Mouse (Mus musculus): Measurements from ENCODE around the gene Iqcg. TPM values are rescaled to one million over a fixed set of nuclear protein-coding genes. Genes with fewer than 3 reads are reported as not detected.
A peak's percentile ranks its signal among the peaks of the same experiment; 100 is the strongest.

The Iqcg gene
- polyA plus RNA-seq, 1 experiment from 2014 or later = 2.6 TPM

- no peak for TF ChIP-seq CTCF (IDR thresholded peaks at IDR 0.05; ENCODE audit: low read depth)
- WGBS = 86% methylated on average over 3 of the region's 3 CpGs
- Histone ChIP-seq H3K9ac (no peak overlapping the region), H3K36me3 (ENCODE audit: insufficient read depth) (peaks cover 40% of the 10 kb centered on the region), H3K9me3 (ENCODE audit: low read depth, low read length) (no peaks in the 10 kb centered on the region), H3K4me3 (ENCODE audit: low read depth, low read length) (no peak overlapping the region), H3K4me2 (no peak overlapping the region), H3K27me3 (ENCODE audit: insufficient read depth, low read length) (no peaks in the 10 kb centered on the region), H3K27ac (ENCODE audit: low read depth) (peak overlapping the region; percentile 50; the same call in 1 of the 2 replicates), H3K4me1 (ENCODE audit: insufficient read depth) (peaks cover 8% of the 10 kb centered on the region; the same call in 1 of the 2 replicates)
- peak; percentile 69 for ATAC-seq (ENCODE audit: insufficient read depth)
- DNase-seq = peak; percentile 76
Measured at GRCm38 (mm10) chr16:33015396-33015907, 40.6 kb downstream of the Iqcg start.

GRCm38 (mm10) chr16:33014921-33015320 is 41.1 kb downstream of the Iqcg start:
- DNase-seq (peak; percentile 55), ATAC-seq (ENCODE audit: insufficient read depth) (peak; percentile 46; the same call in 1 of the 2 replicates)
- Histone ChIP-seq H3K4me1 (ENCODE audit: insufficient read depth) (peaks cover 8% of the 10 kb centered on the region; the same call in 1 of the 2 replicates), H3K27ac (ENCODE audit: low read depth) (peak overlapping the region; percentile 46; the same call in 1 of the 2 replicates), H3K9ac (no peak overlapping the region), H3K4me2 (no peak overlapping the region), H3K36me3 (ENCODE audit: insufficient read depth) (peaks cover 45% of the 10 kb centered on the region), H3K27me3 (ENCODE audit: insufficient read depth, low read length) (no peaks in the 10 kb centered on the region), H3K9me3 (ENCODE audit: low read depth, low read length) (no peaks in the 10 kb centered on the region), H3K4me3 (ENCODE audit: low read depth, low read length) (no peak overlapping the region)
- no peak for TF ChIP-seq CTCF (IDR thresholded peaks at IDR 0.05; ENCODE audit: low read depth)
- 88% methylated on average over 1 of the region's 1 CpGs for WGBS

- TF ChIP-seq CTCF (IDR thresholded peaks at IDR 0.05; ENCODE audit: low read depth) = no peak
- DNase-seq (no peak), ATAC-seq (ENCODE audit: insufficient read depth) (no peak)
- Histone ChIP-seq H3K4me2 (no peak overlapping the region), H3K9me3 (ENCODE audit: low read depth, low read length) (no peaks in the 10 kb centered on the region), H3K4me1 (ENCODE audit: insufficient read depth) (peaks cover 8% of the 10 kb centered on the region; the same call in 1 of the 2 replicates), H3K36me3 (ENCODE audit: insufficient read depth) (peaks cover 56% of the 10 kb centered on the region), H3K4me3 (ENCODE audit: low read depth, low read length) (no peak overlapping the region), H3K9ac (no peak overlapping the region), H3K27me3 (ENCODE audit: insufficient read depth, low read length) (no peaks in the 10 kb centered on the region), H3K27ac (ENCODE audit: low read depth) (no peak overlapping the region)
- WGBS = 90% methylated on average over 5 of the region's 5 CpGs
Measured at GRCm38 (mm10) chr16:33013801-33014200, 42.2 kb downstream of the Iqcg start.

- Histone ChIP-seq H3K36me3 (ENCODE audit: insufficient read depth) (peaks cover 69% of the 10 kb centered on the region), H3K27ac (ENCODE audit: low read depth) (no peak overlapping the region), H3K27me3 (ENCODE audit: insufficient read depth, low read length) (no peaks in the 10 kb centered on the region), H3K4me1 (ENCODE audit: insufficient read depth) (peaks cover 8% of the 10 kb centered on the region; the same call in 1 of the 2 replicates), H3K4me3 (ENCODE audit: low read depth, low read length) (no peak overlapping the region), H3K9ac (no peak overlapping the region), H3K4me2 (no peak overlapping the region), H3K9me3 (ENCODE audit: low read depth, low read length) (no peaks in the 10 kb centered on the region)
- TF ChIP-seq CTCF (IDR thresholded peaks at IDR 0.05; ENCODE audit: low read depth) = no peak
- no peak for ATAC-seq (ENCODE audit: insufficient read depth)
- no peak for DNase-seq
- WGBS = 91% methylated on average over 6 of the region's 6 CpGs
Measured at GRCm38 (mm10) chr16:33010166-33010565, 45.9 kb downstream of the Iqcg start.

- Histone ChIP-seq H3K9me3 (ENCODE audit: low read depth, low read length) (no peaks in the 10 kb centered on the region), H3K36me3 (ENCODE audit: insufficient read depth) (peaks cover 63% of the 10 kb centered on the region), H3K4me3 (ENCODE audit: low read depth, low read length) (no peak overlapping the region), H3K4me2 (no peak overlapping the region), H3K4me1 (ENCODE audit: insufficient read depth) (peaks cover 9% of the 10 kb centered on the region; the same call in 1 of the 2 replicates), H3K27ac (ENCODE audit: low read depth) (no peak overlapping the region), H3K27me3 (ENCODE audit: insufficient read depth, low read length) (no peaks in the 10 kb centered on the region), H3K9ac (no peak overlapping the region)
- DNase-seq (no peak), ATAC-seq (ENCODE audit: insufficient read depth) (no peak)
- no peak for TF ChIP-seq CTCF (IDR thresholded peaks at IDR 0.05; ENCODE audit: low read depth)
- whole genome bisulfite sequencing = 84% methylated on average over 7 of the region's 7 CpGs
Measured at GRCm38 (mm10) chr16:33007436-33007835, 48.6 kb downstream of the Iqcg start.

GRCm38 (mm10) chr16:33006888-33007287 is 49.1 kb downstream of the Iqcg start:
- 77% methylated on average over 7 of the region's 7 CpGs for WGBS
- no peaks in the 10 kb centered on the region for H3K9me3 ChIP-seq (ENCODE audit: low read depth, low read length)
- ATAC-seq (ENCODE audit: insufficient read depth) (peak; percentile 23; the same call in 1 of the 2 replicates), DNase-seq (no peak)
- no peaks in the 10 kb centered on the region for H3K27me3 ChIP-seq (ENCODE audit: insufficient read depth, low read length)
- H3K9ac ChIP-seq = no peak overlapping the region
- H3K4me2 ChIP-seq = no peak overlapping the region
- TF ChIP-seq CTCF (IDR thresholded peaks at IDR 0.05; ENCODE audit: low read depth) = no peak
- peak overlapping the region; percentile 36; the same call in 1 of the 2 replicates for H3K27ac ChIP-seq (ENCODE audit: low read depth)
- no peak overlapping the region for H3K4me3 ChIP-seq (ENCODE audit: low read depth, low read length)
- H3K36me3 ChIP-seq (ENCODE audit: insufficient read depth) = peaks cover 58% of the 10 kb centered on the region
- peaks cover 9% of the 10 kb centered on the region; the same call in 1 of the 2 replicates for H3K4me1 ChIP-seq (ENCODE audit: insufficient read depth)

- H3K9me3 ChIP-seq (ENCODE audit: low read depth, low read length) = no peaks in the 10 kb centered on the region
- 9% methylated on average over 9 of the region's 9 CpGs for WGBS
- peak overlapping the region; percentile 5 for H3K4me2 ChIP-seq
- H3K27me3 ChIP-seq (ENCODE audit: insufficient read depth, low read length) = no peaks in the 10 kb centered on the region
- peak overlapping the region; percentile 1; the same call in 1 of the 2 replicates for H3K27ac ChIP-seq (ENCODE audit: low read depth)
- DNase-seq (peak; percentile 96), ATAC-seq (ENCODE audit: insufficient read depth) (peak; percentile 82)
- peaks cover 9% of the 10 kb centered on the region; the same call in 1 of the 2 replicates for H3K4me1 ChIP-seq (ENCODE audit: insufficient read depth)
- H3K36me3 ChIP-seq (ENCODE audit: insufficient read depth) = peaks cover 59% of the 10 kb centered on the region
- H3K9ac ChIP-seq = no peak overlapping the region
- H3K4me3 ChIP-seq (ENCODE audit: low read depth, low read length) = no peak overlapping the region
- TF ChIP-seq CTCF (IDR thresholded peaks at IDR 0.05; ENCODE audit: low read depth) = no peak
Measured at GRCm38 (mm10) chr16:33005216-33005615, 50.8 kb downstream of the Iqcg start.
